Mouse (Mus musculus) hindbrain, postnatal 0 days (tissue): ENCODE measurements at regions not wholly inside any gene's neighbourhood (a gene's known extent, or its start where the extent isn't known, plus 50 kb on each side); places are given as distances from the start of the nearest gene placed in this dataset.

Source experiments
- ATAC-seq: fragments of 200-750 bp; cut with Nextera tagmentation; 2 replicates; pipeline ENCODE4 v1.8.0; 2017; ENCODE audit warnings: mild to moderate bottlenecking, moderate TSS enrichment, moderate library complexity
- DNase-seq: peaks from one replicate; pipeline ENCODE4 v3.0.0-alpha.2; 2015; ENCODE audit warnings: low spot score
- H3K27ac ChIP-seq: fragments of 300-500 bp; sonication (generic); 2 replicates; pipeline ENCODE4 v1.5.1; 2014; ENCODE audit warnings: mild to moderate bottlenecking
- H3K27me3 ChIP-seq: fragments of 300-500 bp; sonication (generic); 2 replicates; pipeline ENCODE4 v1.6.1; 2014; ENCODE audit warnings: low read length, mixed read lengths; ENCODE audit not compliant: insufficient read depth
- H3K36me3 ChIP-seq: fragments of 300-500 bp; sonication (generic); 2 replicates; pipeline ENCODE4 v1.6.1; 2014; ENCODE audit warnings: low read length, mixed read lengths; ENCODE audit not compliant: insufficient read depth
- H3K4me1 ChIP-seq: fragments of 300-500 bp; sonication (generic); 2 replicates; pipeline ENCODE4 v1.6.1; 2014; ENCODE audit warnings: antibody characterized with exemption, low read length, mixed read lengths; ENCODE audit not compliant: insufficient read depth
- H3K4me2 ChIP-seq: fragments of 300-500 bp; sonication (generic); 2 replicates; pipeline ENCODE4 v1.6.1; 2014; ENCODE audit warnings: low read depth, mild to moderate bottlenecking, low read length, moderate library complexity, mixed read lengths
- H3K4me3 ChIP-seq: fragments of 300-500 bp; sonication (generic); 2 replicates; pipeline ENCODE4 v1.5.1; 2014; ENCODE audit warnings: low read length
- H3K9ac ChIP-seq: fragments of 300-500 bp; sonication (generic); replicated peaks from 2 replicates; pipeline ENCODE4 v1.6.1; 2014; ENCODE audit warnings: mild to moderate bottlenecking, low read length, moderate library complexity, mixed read lengths
- H3K9me3 ChIP-seq: fragments of 300-500 bp; sonication (generic); 2 replicates; pipeline ENCODE4 v1.6.1; 2016; ENCODE audit warnings: low read length, mixed read lengths
- CTCF ChIP-seq: IDR thresholded peaks from 2 replicates; pipeline ENCODE4 v1.5.1; 2016; ENCODE audit warnings: antibody characterized with exemption, control low read depth, low read depth
- WGBS: fragments of 180-500 bp; shearing (Covaris S2); extraction: QIAGEN DNeasy Blood & Tissue Kit; methylation state at CpG from one replicate; pipeline ENCODE4 v1.1.7; 2014; 5-methylcytosine and 5-hydroxymethylcytosine counted together

- 90% methylated on average over 11 of the region's 11 CpGs for WGBS
- Histone ChIP-seq H3K36me3 (no peaks in the 10 kb centered on the region), H3K9ac (no peak overlapping the region), H3K27ac (no peak overlapping the region), H3K4me2 (no peak overlapping the region), H3K4me1 (no peaks in the 10 kb centered on the region), H3K9me3 (no peaks in the 10 kb centered on the region), H3K27me3 (no peaks in the 10 kb centered on the region), H3K4me3 (no peak overlapping the region)
- no peak for TF ChIP-seq CTCF
- ATAC-seq (no peak), DNase-seq (no peak)
Observed at GRCm38 (mm10) chr13:44532631-44533180, 196.6 kb upstream of the Jarid2 start.

GRCm38 (mm10) chr13:44534575-44535080 lies 194.6 kb upstream of the Jarid2 start:
- H3K4me2 ChIP-seq, result no peak overlapping the region
- no peak overlapping the region for H3K4me3 ChIP-seq
- H3K9me3 ChIP-seq, result no peaks in the 10 kb centered on the region
- DNase-seq (no peak), ATAC-seq (no peak)
- no peak for TF ChIP-seq CTCF
- H3K9ac ChIP-seq, result no peak overlapping the region
- no peak overlapping the region for H3K27ac ChIP-seq
- H3K36me3 ChIP-seq, result no peaks in the 10 kb centered on the region
- H3K4me1 ChIP-seq, result no peaks in the 10 kb centered on the region
- WGBS, result 90% methylated on average over 6 of the region's 6 CpGs
- H3K27me3 ChIP-seq, result no peaks in the 10 kb centered on the region

DNA sequence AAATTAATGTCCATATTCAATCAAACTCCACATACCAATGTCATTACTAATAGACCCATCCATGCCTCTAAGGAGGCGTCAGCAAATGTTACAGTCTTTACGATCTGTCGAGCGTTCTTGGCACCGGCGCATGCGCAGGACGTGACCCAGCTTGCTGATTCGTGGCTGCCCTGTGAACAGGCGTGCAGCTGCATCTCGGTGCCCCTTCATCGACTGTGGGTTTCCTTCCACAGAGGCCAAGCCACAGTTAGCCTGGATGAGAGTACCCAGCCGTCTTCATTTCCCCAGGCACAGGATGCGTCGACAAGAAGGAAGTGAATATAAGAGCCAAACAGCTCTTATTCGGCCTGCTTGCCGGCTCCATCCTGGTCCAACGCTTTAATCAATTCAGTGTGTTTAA lies 193.8 kb upstream of the Jarid2 start:
- Histone ChIP-seq H3K9me3 (no peaks in the 10 kb centered on the region), H3K4me2 (no peak overlapping the region), H3K36me3 (no peaks in the 10 kb centered on the region), H3K4me1 (no peaks in the 10 kb centered on the region), H3K27me3 (no peaks in the 10 kb centered on the region), H3K27ac (no peak overlapping the region), H3K9ac (no peak overlapping the region), H3K4me3 (no peak overlapping the region)
- TF ChIP-seq CTCF, result no peak
- DNase-seq (peak; percentile 31), ATAC-seq (no peak)
- 70% methylated on average over 18 of the region's 18 CpGs for WGBS

DNA sequence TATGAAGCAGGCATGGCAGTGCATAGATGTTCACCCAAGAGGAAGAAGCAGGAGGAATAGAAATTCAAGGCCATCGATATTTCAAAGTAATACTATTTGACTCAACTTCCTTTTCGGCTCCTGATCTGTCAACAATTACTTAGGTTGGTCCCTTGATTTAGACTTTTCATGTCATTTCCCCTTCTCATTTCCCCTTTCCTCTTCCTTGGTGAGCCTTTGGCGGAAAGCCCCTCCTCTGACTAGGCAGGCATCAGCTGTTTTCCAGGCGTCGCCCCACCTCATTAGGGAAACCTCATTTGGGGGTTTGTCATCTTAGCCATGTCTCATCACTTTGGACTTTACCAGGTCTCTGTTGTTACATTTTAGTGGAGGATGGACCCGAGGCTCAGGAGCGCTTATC lies 191.0 kb upstream of the Jarid2 start:
- H3K27me3 ChIP-seq, result no peaks in the 10 kb centered on the region
- no peak overlapping the region for H3K4me2 ChIP-seq
- no peaks in the 10 kb centered on the region for H3K9me3 ChIP-seq
- WGBS, result 90% methylated on average over 7 of the region's 7 CpGs
- no peak overlapping the region for H3K27ac ChIP-seq
- no peak overlapping the region for H3K4me3 ChIP-seq
- no peaks in the 10 kb centered on the region for H3K36me3 ChIP-seq
- no peaks in the 10 kb centered on the region for H3K4me1 ChIP-seq
- TF ChIP-seq CTCF, result no peak
- no peak overlapping the region for H3K9ac ChIP-seq
- no peak for ATAC-seq
- no peak for DNase-seq

DNA sequence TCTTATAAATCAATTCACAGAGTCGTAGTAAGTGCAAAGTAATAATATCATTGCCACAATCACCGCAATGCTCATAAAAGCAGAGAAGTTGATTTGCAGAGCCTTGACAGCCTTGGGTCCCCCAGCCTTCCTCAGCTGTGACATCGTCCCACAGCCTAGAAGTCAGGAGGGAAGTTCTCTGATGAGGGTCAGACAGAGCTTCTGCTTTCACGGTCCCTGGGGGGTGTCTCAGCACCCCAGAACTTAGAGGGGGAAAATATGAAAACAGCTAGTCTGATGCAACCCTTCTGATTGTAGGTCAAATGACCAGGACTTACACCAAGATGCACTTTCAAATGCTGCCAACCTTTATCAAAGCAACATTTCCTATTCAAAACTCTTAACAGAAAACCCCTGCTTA lies 188.9 kb upstream of the Jarid2 start:
- Histone ChIP-seq H3K4me1 (no peaks in the 10 kb centered on the region), H3K9ac (no peak overlapping the region), H3K9me3 (no peaks in the 10 kb centered on the region), H3K27ac (no peak overlapping the region), H3K27me3 (no peaks in the 10 kb centered on the region), H3K4me2 (no peak overlapping the region), H3K36me3 (no peaks in the 10 kb centered on the region), H3K4me3 (no peak overlapping the region)
- TF ChIP-seq CTCF, result no peak
- WGBS, result 90% methylated on average over 4 of the region's 4 CpGs
- DNase-seq (no peak), ATAC-seq (no peak)

DNA sequence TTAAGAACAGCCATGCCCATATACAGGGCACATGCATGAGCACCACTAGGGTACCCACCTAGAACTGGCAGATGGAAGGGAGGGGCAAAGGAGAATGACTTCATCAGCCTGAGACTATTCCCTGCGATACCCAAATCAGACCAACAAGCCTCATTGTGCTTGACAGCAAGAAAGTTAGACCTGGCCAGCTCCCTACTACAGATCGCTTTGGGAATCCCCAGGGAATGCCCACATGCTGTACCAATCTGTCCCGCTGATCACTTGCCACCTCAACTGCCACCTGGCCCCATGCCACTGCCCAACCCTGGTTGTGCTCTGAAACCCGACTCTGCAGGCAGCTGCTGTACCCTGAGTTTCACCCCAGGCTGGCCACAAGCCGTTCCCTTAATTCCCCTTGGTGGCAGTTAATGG lies 188.0 kb upstream of the Jarid2 start:
- Histone ChIP-seq H3K27me3 (no peaks in the 10 kb centered on the region), H3K9ac (no peak overlapping the region), H3K27ac (no peak overlapping the region), H3K36me3 (no peaks in the 10 kb centered on the region), H3K9me3 (no peaks in the 10 kb centered on the region), H3K4me1 (no peaks in the 10 kb centered on the region), H3K4me2 (no peak overlapping the region), H3K4me3 (no peak overlapping the region)
- DNase-seq (peak; percentile 69), ATAC-seq (peak; percentile 86)
- 40% methylated on average over 5 of the region's 5 CpGs for WGBS
- peak; percentile 21; the same call in 1 of the 2 replicates for TF ChIP-seq CTCF

- ATAC-seq, result no peak
- Histone ChIP-seq H3K9me3 (no peaks in the 10 kb centered on the region), H3K4me1 (no peaks in the 10 kb centered on the region), H3K36me3 (no peaks in the 10 kb centered on the region), H3K27me3 (no peaks in the 10 kb centered on the region), H3K4me3 (no peak overlapping the region), H3K27ac (no peak overlapping the region), H3K4me2 (no peak overlapping the region), H3K9ac (no peak overlapping the region)
- WGBS, result 77% methylated on average over 9 of the region's 9 CpGs
- no peak for TF ChIP-seq CTCF
- no peak for DNase-seq
Observed at GRCm38 (mm10) chr13:44544786-44545185, 184.5 kb upstream of the Jarid2 start.
